Mouse (Mus musculus) skeletal muscle tissue, postnatal 0 days (tissue): Measurements from ENCODE around the gene Dbx1. TPM values are rescaled to one million over a fixed set of nuclear protein-coding genes. Genes with fewer than 3 reads are reported as not detected.

ENCODE experiments used
- polyA plus RNA-seq: library from polyadenylated mRNA; unstranded; fragments of >200 nt; fragmentation: Nextera tagmentation; extraction: Ambion mirVana; gene quantifications from 2 replicates; pipeline ENCODE4 v1.2.1, GENCODE M21; 2015

Gene Dbx1
- polyA plus RNA-seq, result 1.5 and 2.4 TPM in 2 replicates

GRCm38 (mm10) chr7:49636491-49637115 lies at the start of gene Dbx1:
Dbx1 (minus strand) TSS chr7:49636849.

Other genes with a start within 250 kb of the Dbx1 start
- 3.8 and 6.4 TPM in 2 replicates for gene Htatip2, start 122.3 kb upstream of the Dbx1 start, polyA plus RNA-seq
- gene Prmt3, start 141.5 kb upstream of the Dbx1 start, polyA plus RNA-seq, result 18.0 TPM in 2 replicates